Mouse (Mus musculus): ENCODE results near the gene Adgrl2. TPM values are rescaled to one million over a fixed set of nuclear protein-coding genes. Genes with fewer than 3 reads are reported as not detected.

The Adgrl2 gene
- polyA plus RNA-seq, 1 experiment from 2014 or later = 63.6 TPM

DNA sequence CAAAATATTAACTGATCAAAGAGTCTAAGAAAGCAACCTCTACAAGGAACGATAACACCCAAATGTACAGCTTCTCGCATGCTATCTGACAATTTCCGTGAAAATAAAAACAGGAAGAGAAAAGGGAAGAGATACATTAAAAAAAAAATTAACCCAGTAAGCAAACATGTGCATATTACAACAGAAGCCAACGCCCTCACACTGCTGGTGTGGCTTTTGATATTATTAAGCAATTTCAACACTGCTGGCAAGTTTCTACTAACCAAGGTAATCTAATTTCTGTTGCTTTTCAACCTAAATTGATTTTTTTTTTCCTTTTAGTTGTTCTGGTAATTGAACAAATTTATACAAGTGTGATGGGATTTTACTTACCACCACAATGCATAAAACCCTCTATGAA, 8.0 kb downstream of the Adgrl2 start:
- Histone ChIP-seq H3K9me3 (ENCODE audit: control insufficient read depth, low read length) (no peaks in the 10 kb centered on the region), H3K4me2 (ENCODE audit: low read length) (no peak overlapping the region), H3K36me3 (ENCODE audit: control insufficient read depth, insufficient read depth, low read length) (no peaks in the 10 kb centered on the region), H3K4me3 (ENCODE audit: low read depth, low read length) (no peak overlapping the region), H3K9ac (ENCODE audit: low read length) (no peak overlapping the region), H3K4me1 (replicated peaks; ENCODE audit: control insufficient read depth, insufficient read depth, low read length) (peaks cover 44% of the 10 kb centered on the region), H3K27me3 (replicated peaks; ENCODE audit: control insufficient read depth, insufficient read depth, low read length) (no peaks in the 10 kb centered on the region), H3K27ac (ENCODE audit: low read depth) (no peak overlapping the region)
- ATAC-seq (replicated peaks; ENCODE audit: low FRiP score, low TSS enrichment, low read depth) = no peak
- WGBS = 82% methylated on average over 4 of the region's 4 CpGs
- DNase-seq (ENCODE audit: low spot score) = no peak

GRCm38 (mm10) chr3:148981776-148982175, 8.6 kb downstream of the Adgrl2 start:
- H3K27ac ChIP-seq (ENCODE audit: low read depth) = no peak overlapping the region
- no peak overlapping the region for H3K4me3 ChIP-seq (ENCODE audit: low read depth, low read length)
- no peak overlapping the region for H3K9ac ChIP-seq (ENCODE audit: low read length)
- H3K4me2 ChIP-seq (ENCODE audit: low read length) = no peak overlapping the region
- peaks cover 50% of the 10 kb centered on the region for H3K4me1 ChIP-seq (replicated peaks; ENCODE audit: control insufficient read depth, insufficient read depth, low read length)
- no peaks in the 10 kb centered on the region for H3K9me3 ChIP-seq (ENCODE audit: control insufficient read depth, low read length)
- no peaks in the 10 kb centered on the region for H3K36me3 ChIP-seq (ENCODE audit: control insufficient read depth, insufficient read depth, low read length)
- WGBS = 56% methylated on average over 8 of the region's 8 CpGs
- no peaks in the 10 kb centered on the region for H3K27me3 ChIP-seq (replicated peaks; ENCODE audit: control insufficient read depth, insufficient read depth, low read length)
- no peak for ATAC-seq (replicated peaks; ENCODE audit: low FRiP score, low TSS enrichment, low read depth)
- DNase-seq (ENCODE audit: low spot score) = no peak

GRCm38 (mm10) chr3:148978541-148978940, 11.8 kb downstream of the Adgrl2 start:
- H3K9me3 ChIP-seq (ENCODE audit: control insufficient read depth, low read length) = no peaks in the 10 kb centered on the region
- peaks cover 30% of the 10 kb centered on the region for H3K4me1 ChIP-seq (replicated peaks; ENCODE audit: control insufficient read depth, insufficient read depth, low read length)
- no peak overlapping the region for H3K4me2 ChIP-seq (ENCODE audit: low read length)
- no peak overlapping the region for H3K27ac ChIP-seq (ENCODE audit: low read depth)
- H3K9ac ChIP-seq (ENCODE audit: low read length) = no peak overlapping the region
- H3K36me3 ChIP-seq (ENCODE audit: control insufficient read depth, insufficient read depth, low read length) = no peaks in the 10 kb centered on the region
- H3K4me3 ChIP-seq (ENCODE audit: low read depth, low read length) = no peak overlapping the region
- DNase-seq (ENCODE audit: low spot score) (peak; percentile 46), ATAC-seq (replicated peaks; ENCODE audit: low FRiP score, low TSS enrichment, low read depth) (no peak)
- WGBS = 57% methylated on average over 8 of the region's 8 CpGs
- no peaks in the 10 kb centered on the region for H3K27me3 ChIP-seq (replicated peaks; ENCODE audit: control insufficient read depth, insufficient read depth, low read length)

- Histone ChIP-seq H3K4me3 (ENCODE audit: low read depth, low read length) (no peak overlapping the region), H3K9me3 (ENCODE audit: control insufficient read depth, low read length) (no peaks in the 10 kb centered on the region), H3K4me2 (ENCODE audit: low read length) (no peak overlapping the region), H3K27me3 (replicated peaks; ENCODE audit: control insufficient read depth, insufficient read depth, low read length) (no peaks in the 10 kb centered on the region), H3K36me3 (ENCODE audit: control insufficient read depth, insufficient read depth, low read length) (no peaks in the 10 kb centered on the region), H3K4me1 (replicated peaks; ENCODE audit: control insufficient read depth, insufficient read depth, low read length) (peaks cover 29% of the 10 kb centered on the region; the same call in 1 of the 2 replicates), H3K9ac (ENCODE audit: low read length) (no peak overlapping the region), H3K27ac (ENCODE audit: low read depth) (no peak overlapping the region)
- DNase-seq (ENCODE audit: low spot score) = peak; percentile 47
- ATAC-seq (replicated peaks; ENCODE audit: low FRiP score, low TSS enrichment, low read depth) = no peak
- WGBS = 84% methylated on average over 6 of the region's 6 CpGs
These were observed 12.5 kb downstream of the Adgrl2 start for GRCm38 (mm10) chr3:148977838-148978237.

DNA sequence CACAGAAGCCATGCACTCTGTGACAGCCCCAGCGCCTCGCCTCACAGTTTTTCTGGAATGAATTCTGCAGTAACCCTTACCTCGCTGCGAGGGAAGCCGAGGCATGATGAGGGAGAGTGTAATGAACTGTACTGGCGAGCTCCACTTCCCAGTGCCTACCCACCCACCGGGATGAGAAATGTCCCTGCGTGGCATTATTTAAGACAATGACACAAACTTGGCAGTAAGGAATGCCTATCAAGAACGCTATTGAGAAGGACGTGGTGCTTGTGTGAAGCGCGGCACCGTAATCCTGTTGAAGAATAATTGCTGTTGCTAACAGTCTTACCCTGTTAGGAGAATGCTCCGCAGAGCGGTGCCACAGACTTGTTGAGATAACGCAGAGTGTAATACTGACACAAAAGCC, 13.2 kb downstream of the Adgrl2 start:
- no peak for ATAC-seq (replicated peaks; ENCODE audit: low FRiP score, low TSS enrichment, low read depth)
- peak; percentile 52 for DNase-seq (ENCODE audit: low spot score)
- Histone ChIP-seq H3K4me1 (replicated peaks; ENCODE audit: control insufficient read depth, insufficient read depth, low read length) (peaks cover 24% of the 10 kb centered on the region; the same call in 1 of the 2 replicates), H3K36me3 (ENCODE audit: control insufficient read depth, insufficient read depth, low read length) (no peaks in the 10 kb centered on the region), H3K27me3 (replicated peaks; ENCODE audit: control insufficient read depth, insufficient read depth, low read length) (no peaks in the 10 kb centered on the region), H3K4me2 (ENCODE audit: low read length) (peak overlapping the region; percentile 6; the same call in 1 of the 2 replicates), H3K4me3 (ENCODE audit: low read depth, low read length) (0 out of 2 replicates have a peak overlapping the region, but pooled peaks have one; percentile 3), H3K9me3 (ENCODE audit: control insufficient read depth, low read length) (no peaks in the 10 kb centered on the region), H3K9ac (ENCODE audit: low read length) (no peak overlapping the region), H3K27ac (ENCODE audit: low read depth) (no peak overlapping the region)
- WGBS = 33% methylated on average over 16 of the region's 16 CpGs

GRCm38 (mm10) chr3:148971893-148972596, 18.3 kb downstream of the Adgrl2 start:
- no peaks in the 10 kb centered on the region for H3K36me3 ChIP-seq (ENCODE audit: control insufficient read depth, insufficient read depth, low read length)
- H3K27ac ChIP-seq (ENCODE audit: low read depth) = no peak overlapping the region
- H3K4me2 ChIP-seq (ENCODE audit: low read length) = no peak overlapping the region
- H3K4me3 ChIP-seq (ENCODE audit: low read depth, low read length) = no peak overlapping the region
- no peak overlapping the region for H3K9ac ChIP-seq (ENCODE audit: low read length)
- H3K27me3 ChIP-seq (replicated peaks; ENCODE audit: control insufficient read depth, insufficient read depth, low read length) = no peaks in the 10 kb centered on the region
- WGBS = 77% methylated on average over 11 of the region's 11 CpGs
- ATAC-seq (replicated peaks; ENCODE audit: low FRiP score, low TSS enrichment, low read depth) = no peak
- peak; percentile 38 for DNase-seq (ENCODE audit: low spot score)
- no peaks in the 10 kb centered on the region for H3K9me3 ChIP-seq (ENCODE audit: control insufficient read depth, low read length)
- H3K4me1 ChIP-seq (replicated peaks; ENCODE audit: control insufficient read depth, insufficient read depth, low read length) = peaks cover 7% of the 10 kb centered on the region

DNA sequence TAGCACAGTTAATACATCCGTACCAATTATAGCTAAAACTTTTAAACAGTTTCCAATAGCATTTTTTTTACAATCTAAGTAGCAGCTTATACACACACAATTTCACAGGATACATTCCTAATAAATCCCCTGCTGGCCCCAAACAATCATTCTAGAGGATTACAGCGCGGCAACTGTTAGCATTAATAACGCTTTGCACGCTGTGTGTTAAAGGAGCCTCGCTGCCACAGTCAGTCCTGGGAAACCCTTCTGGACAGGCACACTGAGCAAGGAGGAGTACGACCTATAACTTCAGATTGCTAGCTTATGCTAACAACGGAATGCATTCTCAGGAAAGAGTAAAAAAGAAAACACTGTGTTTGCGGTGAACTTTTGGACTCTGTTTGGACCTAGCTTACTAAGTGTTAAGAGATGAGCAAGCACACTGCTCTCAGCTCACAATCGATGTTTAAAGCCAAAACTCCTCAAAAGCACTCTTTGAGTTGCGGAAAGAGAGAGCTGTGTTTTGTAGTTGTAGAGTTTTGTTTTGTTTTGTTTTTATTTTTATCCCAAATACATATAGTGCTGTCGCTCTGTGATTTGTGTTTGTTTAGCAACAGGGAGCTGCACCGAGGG, 25.3 kb downstream of the Adgrl2 start:
- WGBS = 56% methylated on average over 13 of the region's 13 CpGs
- H3K4me3 ChIP-seq (ENCODE audit: low read depth, low read length) = no peak overlapping the region
- no peaks in the 10 kb centered on the region for H3K36me3 ChIP-seq (ENCODE audit: control insufficient read depth, insufficient read depth, low read length)
- H3K4me2 ChIP-seq (ENCODE audit: low read length) = no peak overlapping the region
- H3K27me3 ChIP-seq (replicated peaks; ENCODE audit: control insufficient read depth, insufficient read depth, low read length) = no peaks in the 10 kb centered on the region
- DNase-seq (ENCODE audit: low spot score) = peak; percentile 36
- no peak for ATAC-seq (replicated peaks; ENCODE audit: low FRiP score, low TSS enrichment, low read depth)
- H3K27ac ChIP-seq (ENCODE audit: low read depth) = no peak overlapping the region
- no peaks in the 10 kb centered on the region for H3K9me3 ChIP-seq (ENCODE audit: control insufficient read depth, low read length)
- peaks cover 31% of the 10 kb centered on the region for H3K4me1 ChIP-seq (replicated peaks; ENCODE audit: control insufficient read depth, insufficient read depth, low read length)
- H3K9ac ChIP-seq (ENCODE audit: low read length) = no peak overlapping the region

DNA sequence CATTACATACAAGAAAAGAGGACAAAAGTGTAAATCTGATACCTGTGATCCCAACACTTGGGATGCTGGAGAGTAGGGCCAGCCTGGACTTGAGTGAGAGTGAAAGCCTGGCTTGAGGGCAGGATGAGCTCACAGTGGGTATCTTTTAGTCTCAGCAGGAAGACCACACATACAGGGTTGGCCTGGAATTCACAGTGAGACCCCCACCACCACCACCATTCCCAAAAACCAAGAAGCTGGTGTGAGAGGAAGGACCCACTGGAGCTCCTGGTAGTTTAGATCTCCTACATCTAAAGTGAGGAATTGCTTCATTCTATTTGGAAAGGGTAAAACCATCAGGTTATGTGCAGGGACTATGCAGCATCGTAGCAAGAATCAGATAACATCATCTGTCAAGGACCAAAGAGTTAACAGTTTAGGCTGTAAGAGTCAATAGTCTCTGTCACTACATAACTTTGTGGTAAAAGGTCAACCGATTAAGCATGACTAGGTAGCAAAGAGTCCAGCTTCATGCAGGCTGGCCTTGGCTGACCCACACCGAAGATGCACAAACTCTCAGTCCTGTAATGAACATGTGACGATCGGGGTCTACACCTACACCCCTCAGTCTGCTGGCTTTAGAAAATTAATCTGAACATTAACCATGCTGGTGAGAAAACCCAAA, 26.8 kb downstream of the Adgrl2 start:
- Histone ChIP-seq H3K4me3 (ENCODE audit: low read depth, low read length) (no peak overlapping the region), H3K9me3 (ENCODE audit: control insufficient read depth, low read length) (no peaks in the 10 kb centered on the region), H3K27me3 (replicated peaks; ENCODE audit: control insufficient read depth, insufficient read depth, low read length) (no peaks in the 10 kb centered on the region), H3K4me1 (replicated peaks; ENCODE audit: control insufficient read depth, insufficient read depth, low read length) (peaks cover 47% of the 10 kb centered on the region), H3K27ac (ENCODE audit: low read depth) (no peak overlapping the region), H3K9ac (ENCODE audit: low read length) (no peak overlapping the region), H3K4me2 (ENCODE audit: low read length) (no peak overlapping the region), H3K36me3 (ENCODE audit: control insufficient read depth, insufficient read depth, low read length) (no peaks in the 10 kb centered on the region)
- DNase-seq (ENCODE audit: low spot score) = no peak
- ATAC-seq (replicated peaks; ENCODE audit: low FRiP score, low TSS enrichment, low read depth) = no peak
- WGBS = 85% methylated on average over 5 of the region's 5 CpGs

Measured in intestine, embryonic 14.5 days (tissue).